Mouse (Mus musculus): ENCODE data around the gene Otub2. TPM values are rescaled to one million over a fixed set of nuclear protein-coding genes. Genes with fewer than 3 reads are reported as not detected.
A peak's percentile ranks its signal among the peaks of the same experiment; 100 is the strongest.

Otub2 gene
- polyA plus RNA-seq, 1 experiment = 11.6 TPM

- Histone ChIP-seq H3K4me1 (ENCODE audit: control insufficient read depth, insufficient read depth, low read length) (no peaks in the 10 kb centered on the region), H3K4me3 (replicated peaks; ENCODE audit: insufficient read depth, low read depth, low read length) (no peak overlapping the region), H3K27me3 (ENCODE audit: control insufficient read depth, insufficient read depth, low read length) (no peaks in the 10 kb centered on the region), H3K27ac (ENCODE audit: insufficient read depth, low read length) (no peak overlapping the region)
- 29% methylated on average over 5 of the region's 5 CpGs for WGBS
- TF ChIP-seq CTCF (IDR thresholded peaks at IDR 0.05; ENCODE audit: borderline replicate concordance, insufficient read depth, low read depth, low read length) (no peak), POLR2A (IDR thresholded peaks at IDR 0.05; ENCODE audit: borderline replicate concordance, insufficient read depth, low read length) (no peak)
- no peak for DNase-seq
Observed at GRCm38 (mm10) chr12:103376124-103376523, 12.4 kb upstream of the Otub2 start.

- no peaks in the 10 kb centered on the region for H3K27me3 ChIP-seq (ENCODE audit: control insufficient read depth, insufficient read depth, low read length)
- WGBS = 24% methylated on average over 4 of the region's 4 CpGs
- no peaks in the 10 kb centered on the region for H3K4me1 ChIP-seq (ENCODE audit: control insufficient read depth, insufficient read depth, low read length)
- no peak for DNase-seq
- TF ChIP-seq POLR2A (IDR thresholded peaks at IDR 0.05; ENCODE audit: borderline replicate concordance, insufficient read depth, low read length) (no peak), CTCF (IDR thresholded peaks at IDR 0.05; ENCODE audit: borderline replicate concordance, insufficient read depth, low read depth, low read length) (no peak)
- no peak overlapping the region for H3K4me3 ChIP-seq (replicated peaks; ENCODE audit: insufficient read depth, low read depth, low read length)
- H3K27ac ChIP-seq (ENCODE audit: insufficient read depth, low read length) = no peak overlapping the region
Observed at GRCm38 (mm10) chr12:103376774-103377173, 11.7 kb upstream of the Otub2 start.

GRCm38 (mm10) chr12:103380226-103380625 lies 8.3 kb upstream of the Otub2 start:
- Histone ChIP-seq H3K4me1 (ENCODE audit: control insufficient read depth, insufficient read depth, low read length) (no peaks in the 10 kb centered on the region), H3K4me3 (replicated peaks; ENCODE audit: insufficient read depth, low read depth, low read length) (no peak overlapping the region), H3K27ac (ENCODE audit: insufficient read depth, low read length) (no peak overlapping the region), H3K27me3 (ENCODE audit: control insufficient read depth, insufficient read depth, low read length) (no peaks in the 10 kb centered on the region)
- DNase-seq = no peak
- TF ChIP-seq CTCF (IDR thresholded peaks at IDR 0.05; ENCODE audit: borderline replicate concordance, insufficient read depth, low read depth, low read length) (no peak), POLR2A (IDR thresholded peaks at IDR 0.05; ENCODE audit: borderline replicate concordance, insufficient read depth, low read length) (no peak)
- 82% methylated on average over 4 of the region's 4 CpGs for WGBS

- WGBS = 44% methylated on average over 2 of the region's 2 CpGs
Observed at GRCm38 (mm10) chr12:103389348-103389727, 856 bp downstream of the Otub2 start.

GRCm38 (mm10) chr12:103389982-103390381 lies 1.5 kb downstream of the Otub2 start:
- TF ChIP-seq POLR2A (IDR thresholded peaks at IDR 0.05; ENCODE audit: borderline replicate concordance, insufficient read depth, low read length) = no peak
- TF ChIP-seq CTCF (IDR thresholded peaks at IDR 0.05; ENCODE audit: borderline replicate concordance, insufficient read depth, low read depth, low read length) = no peak
- no peak overlapping the region for H3K27ac ChIP-seq (ENCODE audit: insufficient read depth, low read length)
- H3K27me3 ChIP-seq (ENCODE audit: control insufficient read depth, insufficient read depth, low read length) = no peaks in the 10 kb centered on the region
- 32% methylated on average over 4 of the region's 4 CpGs for WGBS
- peak overlapping the region; percentile 6 for H3K4me3 ChIP-seq (replicated peaks; ENCODE audit: insufficient read depth, low read depth, low read length)
- H3K4me1 ChIP-seq (ENCODE audit: control insufficient read depth, insufficient read depth, low read length) = peaks cover 21% of the 10 kb centered on the region
- peak in 1 of 2 experiments; percentile 36 for DNase-seq

More at GRCm38 (mm10) chr12:103389348-103389727, 856 bp downstream of the Otub2 start:
- no peak for DNase-seq
- no peaks in the 10 kb centered on the region for H3K27me3 ChIP-seq (ENCODE audit: control insufficient read depth, insufficient read depth, low read length)
- no peak for TF ChIP-seq CTCF (IDR thresholded peaks at IDR 0.05; ENCODE audit: borderline replicate concordance, insufficient read depth, low read depth, low read length)
- no peak for TF ChIP-seq POLR2A (IDR thresholded peaks at IDR 0.05; ENCODE audit: borderline replicate concordance, insufficient read depth, low read length)
- H3K4me3 ChIP-seq (replicated peaks; ENCODE audit: insufficient read depth, low read depth, low read length) = peak overlapping the region; percentile 80
- H3K27ac ChIP-seq (ENCODE audit: insufficient read depth, low read length) = no peak overlapping the region
- peaks cover 21% of the 10 kb centered on the region for H3K4me1 ChIP-seq (ENCODE audit: control insufficient read depth, insufficient read depth, low read length)

GRCm38 (mm10) chr12:103391098-103391497 lies 2.6 kb downstream of the Otub2 start:
- 32% methylated on average over 7 of the region's 7 CpGs for WGBS
- no peak for DNase-seq
- no peaks in the 10 kb centered on the region for H3K27me3 ChIP-seq (ENCODE audit: control insufficient read depth, insufficient read depth, low read length)
- no peak overlapping the region for H3K27ac ChIP-seq (ENCODE audit: insufficient read depth, low read length)
- H3K4me1 ChIP-seq (ENCODE audit: control insufficient read depth, insufficient read depth, low read length) = peaks cover 21% of the 10 kb centered on the region
- no peak overlapping the region for H3K4me3 ChIP-seq (replicated peaks; ENCODE audit: insufficient read depth, low read depth, low read length)
- TF ChIP-seq CTCF (IDR thresholded peaks at IDR 0.05; ENCODE audit: borderline replicate concordance, insufficient read depth, low read depth, low read length) (no peak), POLR2A (IDR thresholded peaks at IDR 0.05; ENCODE audit: borderline replicate concordance, insufficient read depth, low read length) (no peak)

GRCm38 (mm10) chr12:103393528-103393927 lies 5.0 kb downstream of the Otub2 start:
- WGBS = 64% methylated on average over 6 of the region's 6 CpGs
- H3K4me3 ChIP-seq (replicated peaks; ENCODE audit: insufficient read depth, low read depth, low read length) = no peak overlapping the region
- H3K27ac ChIP-seq (ENCODE audit: insufficient read depth, low read length) = no peak overlapping the region
- no peak for DNase-seq
- H3K27me3 ChIP-seq (ENCODE audit: control insufficient read depth, insufficient read depth, low read length) = no peaks in the 10 kb centered on the region
- no peak for TF ChIP-seq CTCF (IDR thresholded peaks at IDR 0.05; ENCODE audit: borderline replicate concordance, insufficient read depth, low read depth, low read length)
- no peak for TF ChIP-seq POLR2A (IDR thresholded peaks at IDR 0.05; ENCODE audit: borderline replicate concordance, insufficient read depth, low read length)
- peaks cover 21% of the 10 kb centered on the region for H3K4me1 ChIP-seq (ENCODE audit: control insufficient read depth, insufficient read depth, low read length)

- Histone ChIP-seq H3K27me3 (ENCODE audit: control insufficient read depth, insufficient read depth, low read length) (no peaks in the 10 kb centered on the region), H3K27ac (ENCODE audit: insufficient read depth, low read length) (no peak overlapping the region), H3K4me1 (ENCODE audit: control insufficient read depth, insufficient read depth, low read length) (peaks cover 7% of the 10 kb centered on the region), H3K4me3 (replicated peaks; ENCODE audit: insufficient read depth, low read depth, low read length) (no peak overlapping the region)
- 66% methylated on average over 12 of the region's 12 CpGs for WGBS
- TF ChIP-seq CTCF (IDR thresholded peaks at IDR 0.05; ENCODE audit: borderline replicate concordance, insufficient read depth, low read depth, low read length) (no peak), POLR2A (IDR thresholded peaks at IDR 0.05; ENCODE audit: borderline replicate concordance, insufficient read depth, low read length) (no peak)
- DNase-seq = no peak
Observed at GRCm38 (mm10) chr12:103395486-103396275, 7.2 kb downstream of the Otub2 start.

Data from cerebellum, adult 2 months (tissue).